ENCODE assay signal across 12 mouse cellular contexts in the genomic region with DNA sequence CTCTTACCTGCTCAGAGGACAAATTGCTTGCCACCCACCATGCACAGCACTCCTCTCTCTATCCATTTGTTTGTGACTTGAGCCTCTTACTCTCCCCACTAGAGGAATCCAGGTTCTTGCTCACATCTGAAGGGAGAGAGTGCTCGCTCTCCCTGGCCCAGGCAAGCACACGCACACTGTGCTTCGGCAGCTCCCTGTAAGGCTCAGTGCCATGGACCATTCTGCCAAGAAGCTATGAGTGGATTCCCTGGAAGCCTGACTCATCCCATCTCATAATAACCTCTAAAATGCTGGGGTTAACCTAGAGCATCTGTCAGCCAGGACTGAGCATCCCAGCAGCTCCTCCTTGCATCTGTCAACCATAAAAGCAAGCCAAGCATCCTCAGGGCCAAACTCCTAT.
DNase-seq lines count a peak whose midpoint lies in the region; ATAC-seq and TF ChIP-seq lines count a peak whose summit lies in the region.
"Had no signal": no experiment of that assay in that cellular context is flagged by ENCODE, and none has a peak within 500 bp of the region (broad histone marks: within the 10 kb centered on the region; RNA-seq: fewer than 3 reads in every experiment).

No protein-coding gene starts in this region.

- DNase-seq in embryonic facial prominence, embryonic 14.5 days (ENCODE audit: low spot score): peak; percentile 56
- no peak for DNase-seq in embryonic facial prominence, embryonic 10.5 days (ENCODE audit: low spot score)
- DNase-seq in limb, embryonic 10.5 days (ENCODE audit: low spot score): no peak
- DNase-seq in Patski (ENCODE audit: low read depth, low spot score): no peak
- DNase-seq in gastrocnemius, postnatal 4 days (ENCODE audit: low spot score in 2 of 2): peak; percentile 46 to 76
- DNase-seq in spleen, postnatal 4 days (ENCODE audit: low spot score in 2 of 2): no peak
- DNase-seq in kidney, adult 9 months: no peak

- no peaks in the 10 kb centered on the region for H3K36me3 ChIP-seq in embryonic facial prominence, embryonic 14.5 days (ENCODE audit: control insufficient read depth, insufficient read depth, low read length)
- H3K36me3 ChIP-seq in embryonic facial prominence, embryonic 10.5 days (replicated peaks): no peaks in the 10 kb centered on the region
- H3K36me3 ChIP-seq in limb, embryonic 15.5 days: no peaks in the 10 kb centered on the region
- no peaks in the 10 kb centered on the region for H3K36me3 ChIP-seq in limb, embryonic 10.5 days
- H3K36me3 ChIP-seq: forebrain, embryonic 12.5 days; hindbrain, embryonic 15.5 days; liver, embryonic 12.5 days; midbrain, embryonic 12.5 days had no signal

- 0 out of 2 replicates have a peak, but pooled peaks have one; percentile 22 for ATAC-seq in embryonic facial prominence, embryonic 14.5 days (ENCODE audit: low read depth)
- peak; percentile 52; the same call in 1 of the 2 replicates for ATAC-seq in limb, embryonic 15.5 days (ENCODE audit: insufficient number of reproducible peaks, low FRiP score, low TSS enrichment, low read depth)
- peak; percentile 66 for ATAC-seq in Patski
- ATAC-seq: liver, embryonic 12.5 days had no signal

- TF ChIP-seq CTCF in Patski (IDR thresholded peaks at IDR 0.05): no peak

- H3K27ac ChIP-seq in embryonic facial prominence, embryonic 14.5 days (replicated peaks; ENCODE audit: low read depth, low read length): no peak overlapping the region
- no peak overlapping the region for H3K27ac ChIP-seq in embryonic facial prominence, embryonic 10.5 days (replicated peaks)
- no peak overlapping the region for H3K27ac ChIP-seq in limb, embryonic 15.5 days
- no peak overlapping the region for H3K27ac ChIP-seq in limb, embryonic 10.5 days
- H3K27ac ChIP-seq: forebrain, embryonic 12.5 days; hindbrain, embryonic 15.5 days; liver, embryonic 12.5 days; midbrain, embryonic 12.5 days had no signal

- no peak overlapping the region for H3K9ac ChIP-seq in embryonic facial prominence, embryonic 14.5 days (ENCODE audit: low read depth, low read length)
- H3K9ac ChIP-seq in limb, embryonic 15.5 days: no peak overlapping the region
- H3K9ac ChIP-seq: forebrain, embryonic 12.5 days; hindbrain, embryonic 15.5 days; liver, embryonic 12.5 days; midbrain, embryonic 12.5 days had no signal

- no peaks in the 10 kb centered on the region for H3K27me3 ChIP-seq in embryonic facial prominence, embryonic 14.5 days (replicated peaks; ENCODE audit: control insufficient read depth, insufficient read depth, low read length)
- H3K27me3 ChIP-seq in embryonic facial prominence, embryonic 10.5 days (replicated peaks; ENCODE audit: low read depth, poor library complexity, severe bottlenecking): no peaks in the 10 kb centered on the region; the same call in 1 of the 2 replicates
- H3K27me3 ChIP-seq in limb, embryonic 15.5 days: no peaks in the 10 kb centered on the region
- no peaks in the 10 kb centered on the region; the same call in 1 of the 2 replicates for H3K27me3 ChIP-seq in limb, embryonic 10.5 days (ENCODE audit: low read depth, poor library complexity, severe bottlenecking)
- H3K27me3 ChIP-seq in Patski: no peaks in the 10 kb centered on the region
- H3K27me3 ChIP-seq: forebrain, embryonic 12.5 days; hindbrain, embryonic 15.5 days; liver, embryonic 12.5 days; midbrain, embryonic 12.5 days had no signal

- 0 out of 2 replicates have a peak, but pooled peaks cover 4% of the 10 kb centered on the region for H3K9me3 ChIP-seq in embryonic facial prominence, embryonic 14.5 days (ENCODE audit: control insufficient read depth, low read length)
- H3K9me3 ChIP-seq in embryonic facial prominence, embryonic 10.5 days: no peaks in the 10 kb centered on the region
- no peaks in the 10 kb centered on the region for H3K9me3 ChIP-seq in limb, embryonic 15.5 days
- H3K9me3 ChIP-seq in limb, embryonic 10.5 days (replicated peaks): no peaks in the 10 kb centered on the region
- H3K9me3 ChIP-seq: forebrain, embryonic 12.5 days; hindbrain, embryonic 15.5 days; liver, embryonic 12.5 days; midbrain, embryonic 12.5 days had no signal

- no peak overlapping the region for H3K4me2 ChIP-seq in embryonic facial prominence, embryonic 14.5 days (ENCODE audit: low read depth, low read length)
- no peak overlapping the region for H3K4me2 ChIP-seq in limb, embryonic 15.5 days
- H3K4me2 ChIP-seq: forebrain, embryonic 12.5 days; hindbrain, embryonic 15.5 days; liver, embryonic 12.5 days; midbrain, embryonic 12.5 days had no signal

- WGBS in embryonic facial prominence, embryonic 14.5 days: 74% methylated on average over 3 of the region's 3 CpGs
- 91% methylated on average over 3 of the region's 3 CpGs for WGBS in embryonic facial prominence, embryonic 10.5 days
- 64% methylated on average over 3 of the region's 3 CpGs for WGBS in limb, embryonic 15.5 days
- 93% methylated on average over 3 of the region's 3 CpGs for WGBS in limb, embryonic 10.5 days

- no peak overlapping the region for H3K4me3 ChIP-seq in embryonic facial prominence, embryonic 14.5 days (ENCODE audit: low read depth, low read length)
- no peak overlapping the region for H3K4me3 ChIP-seq in embryonic facial prominence, embryonic 10.5 days
- H3K4me3 ChIP-seq in limb, embryonic 15.5 days: no peak overlapping the region
- no peak overlapping the region for H3K4me3 ChIP-seq in limb, embryonic 10.5 days
- H3K4me3 ChIP-seq: forebrain, embryonic 12.5 days; hindbrain, embryonic 15.5 days; liver, embryonic 12.5 days; midbrain, embryonic 12.5 days had no signal

- peaks cover 6% of the 10 kb centered on the region; the same call in 1 of the 2 replicates for H3K4me1 ChIP-seq in embryonic facial prominence, embryonic 14.5 days (ENCODE audit: control insufficient read depth, insufficient read depth, low read length)
- peaks cover 6% of the 10 kb centered on the region for H3K4me1 ChIP-seq in embryonic facial prominence, embryonic 10.5 days
- peaks cover 14% of the 10 kb centered on the region for H3K4me1 ChIP-seq in limb, embryonic 15.5 days
- peaks cover 26% of the 10 kb centered on the region for H3K4me1 ChIP-seq in limb, embryonic 10.5 days
- H3K4me1 ChIP-seq: hindbrain, embryonic 15.5 days; liver, embryonic 12.5 days; midbrain, embryonic 12.5 days had no signal

- CTCF ChIA-PET in Patski (lab: Charles Lee): interaction anchor here (0.8 to 1.0 kb wide), 2 partner anchors 72 to 265 kb away, joined by 3 to 4 read pairs; no protein-coding TSS in a partner anchor

- in situ Hi-C loops in Patski (cut with MboI; ENCODE audit: low pct_unique_long_range_greater_than_20kb): no loop called here

- POLR2A ChIA-PET in Patski (lab: Charles Lee): interaction anchor here (0.8 kb wide), 1 partner anchor 8 kb away, joined by 3 read pairs; no protein-coding TSS in a partner anchor

Comparison
In these comparisons a context has a peak if more than half of its experiments do, and no peak if none do; other contexts are left out.
1. DNase-seq: peak in embryonic facial prominence, embryonic 14.5 days (single experiment) and gastrocnemius, postnatal 4 days (2 of 2); none in embryonic facial prominence, embryonic 10.5 days (single experiment), limb, embryonic 10.5 days (single experiment), Patski (single experiment), spleen, postnatal 4 days (0 of 2) and kidney, adult 9 months (single experiment).
2. Peak in every context shown above with its lines, with median percentiles within 50 percentile points of each other: ATAC-seq.